Mouse (Mus musculus): ENCODE measurements around the gene Nup210l.

Nup210l gene

GRCm38 (mm10) chr3:90151086-90151740 lies 47.3 kb downstream of the Nup210l start:
- DNase-seq (ENCODE audit: inconsistent age in 2 of 2, low spot score in 1 of 2), result peak; percentile 48 to 81

GRCm38 (mm10) chr3:90155996-90156395 lies 52.1 kb downstream of the Nup210l start:
- DNase-seq (ENCODE audit: inconsistent age in 2 of 2, low spot score in 1 of 2), result no peak

GRCm38 (mm10) chr3:90159757-90160156 lies 55.8 kb downstream of the Nup210l start:
- peak; percentile 37 to 52 for DNase-seq (ENCODE audit: inconsistent age in 2 of 2, low spot score in 1 of 2)

- peak; percentile 84 to 86 for DNase-seq (ENCODE audit: inconsistent age in 2 of 2, low spot score in 1 of 2)
Observed at GRCm38 (mm10) chr3:90161541-90161940, 57.6 kb downstream of the Nup210l start.

GRCm38 (mm10) chr3:90179566-90179965 lies 75.6 kb downstream of the Nup210l start:
- DNase-seq (ENCODE audit: inconsistent age in 2 of 2, low spot score in 1 of 2), result no peak

GRCm38 (mm10) chr3:90183581-90183980 lies 79.6 kb downstream of the Nup210l start:
- DNase-seq (ENCODE audit: inconsistent age in 2 of 2, low spot score in 1 of 2), result peak; percentile 27 to 67

- DNase-seq (ENCODE audit: inconsistent age in 2 of 2, low spot score in 1 of 2), result no peak
Observed at GRCm38 (mm10) chr3:90190859-90191510, 87.1 kb downstream of the Nup210l start.

- no peak for DNase-seq (ENCODE audit: inconsistent age in 2 of 2, low spot score in 1 of 2)
Observed at GRCm38 (mm10) chr3:90194759-90195158, 90.8 kb downstream of the Nup210l start.

- peak in 1 of 2 experiments; percentile 80 for DNase-seq (ENCODE audit: inconsistent age in 2 of 2, low spot score in 1 of 2)
Observed at GRCm38 (mm10) chr3:90195644-90196043, 91.7 kb downstream of the Nup210l start.

GRCm38 (mm10) chr3:90197548-90197947 lies 93.6 kb downstream of the Nup210l start:
- no peak for DNase-seq (ENCODE audit: inconsistent age in 2 of 2, low spot score in 1 of 2)

GRCm38 (mm10) chr3:90202884-90203283 lies 99.0 kb downstream of the Nup210l start:
- no peak for DNase-seq (ENCODE audit: inconsistent age in 2 of 2, low spot score in 1 of 2)

GRCm38 (mm10) chr3:90203619-90204018 lies 99.7 kb downstream of the Nup210l start:
- no peak for DNase-seq (ENCODE audit: inconsistent age in 2 of 2, low spot score in 1 of 2)

GRCm38 (mm10) chr3:90204582-90204981 lies 100.7 kb downstream of the Nup210l start:
- DNase-seq (ENCODE audit: inconsistent age in 2 of 2, low spot score in 1 of 2), result no peak

GRCm38 (mm10) chr3:90208662-90209061 lies 104.7 kb downstream of the Nup210l start:
- DNase-seq (ENCODE audit: inconsistent age in 2 of 2, low spot score in 1 of 2), result peak; percentile 37 to 55

- no peak for DNase-seq (ENCODE audit: inconsistent age in 2 of 2, low spot score in 1 of 2)
Observed at GRCm38 (mm10) chr3:90209908-90210566, 106.1 kb downstream of the Nup210l start.

- DNase-seq (ENCODE audit: inconsistent age in 2 of 2, low spot score in 1 of 2), result peak in 1 of 2 experiments; percentile 55
Observed at GRCm38 (mm10) chr3:90211475-90212398, 107.8 kb downstream of the Nup210l start.

GRCm38 (mm10) chr3:90212723-90213122 lies 108.8 kb downstream of the Nup210l start:
- peak in 1 of 2 experiments; percentile 64 for DNase-seq (ENCODE audit: inconsistent age in 2 of 2, low spot score in 1 of 2)

GRCm38 (mm10) chr3:90213377-90213866 lies 109.5 kb downstream of the Nup210l start, which contains the start of the genes Rps27 and Rab13:
Gene Rps27 (minus strand): TSS chr3:90213651.
Gene Rab13 (plus strand): TSS chr3:90213695.
- peak; percentile 92 to 99 for DNase-seq (ENCODE audit: inconsistent age in 2 of 2, low spot score in 1 of 2)

- DNase-seq (ENCODE audit: inconsistent age in 2 of 2, low spot score in 1 of 2), result peak; percentile 51 to 80
Observed at GRCm38 (mm10) chr3:90213956-90214684, 110.2 kb downstream of the Nup210l start.

- DNase-seq (ENCODE audit: inconsistent age in 2 of 2, low spot score in 1 of 2), result peak in 1 of 2 experiments; percentile 54
Observed at GRCm38 (mm10) chr3:90215825-90216380, 112.0 kb downstream of the Nup210l start.

All from adrenal gland, adult (tissue).